29 mouse cellular contexts compared by ENCODE assay signal in genomic region chr3:51757032-51757431, GRCm38 (mm10).
"Had no signal": no experiment of that assay in that cellular context is flagged by ENCODE, and none has a peak within 500 bp of the region (broad histone marks: within the 10 kb centered on the region; RNA-seq: fewer than 3 reads in every experiment).

No protein-coding gene starts in this region.

- H3K36me3 ChIP-seq: heart, embryonic 10.5 days; heart, embryonic 12.5 days; heart, embryonic 13.5 days; heart, embryonic 15.5 days; hindbrain, embryonic 10.5 days; hindbrain, embryonic 12.5 days; hindbrain, embryonic 13.5 days; hindbrain, embryonic 15.5 days; intestine, embryonic 15.5 days; kidney, embryonic 15.5 days had no signal

- H3K4me2 ChIP-seq: heart, embryonic 11.5 days; heart, embryonic 12.5 days; heart, embryonic 13.5 days; heart, embryonic 15.5 days; hindbrain, embryonic 12.5 days; hindbrain, embryonic 13.5 days; hindbrain, embryonic 14.5 days; hindbrain, embryonic 15.5 days; intestine, embryonic 15.5 days; kidney, embryonic 15.5 days had no signal

- DNase-seq: heart, postnatal 10 days; heart, postnatal 14 days; heart, postnatal 36 days; heart, postnatal 4 days; kidney, adult 11 months; kidney, adult 18-20 months; kidney, adult 2 months; kidney, adult 8-10 months; kidney, adult 9 months; kidney, postnatal 10 days; kidney, postnatal 14 days; kidney, postnatal 36 days; kidney, postnatal 4 days; layer of hippocampus, adult 9-11 months; layer of hippocampus, postnatal 36 days had no signal

- H3K4me3 ChIP-seq: heart, embryonic 10.5 days; heart, embryonic 12.5 days; heart, embryonic 13.5 days; heart, embryonic 15.5 days; hindbrain, embryonic 10.5 days; hindbrain, embryonic 12.5 days; hindbrain, embryonic 13.5 days; hindbrain, embryonic 15.5 days; intestine, embryonic 15.5 days; kidney, embryonic 15.5 days; layer of hippocampus, adult 2 months; left cerebral cortex, adult 2 months had no signal

- H3K27me3 ChIP-seq: heart, embryonic 12.5 days; heart, embryonic 13.5 days; heart, embryonic 15.5 days; hindbrain, embryonic 12.5 days; hindbrain, embryonic 13.5 days; hindbrain, embryonic 15.5 days; intestine, embryonic 15.5 days; kidney, embryonic 15.5 days had no signal
